Mouse (Mus musculus) heart, adult 9 months (tissue): ENCODE results near the gene Ddi2.

ENCODE experiments used
- DNase-seq, 2 experiments: peaks; one replicate each; pipeline ENCODE4 v3.0.0; 2022; ENCODE audit warnings: low spot score in 2 of 2

The Ddi2 gene

DNA sequence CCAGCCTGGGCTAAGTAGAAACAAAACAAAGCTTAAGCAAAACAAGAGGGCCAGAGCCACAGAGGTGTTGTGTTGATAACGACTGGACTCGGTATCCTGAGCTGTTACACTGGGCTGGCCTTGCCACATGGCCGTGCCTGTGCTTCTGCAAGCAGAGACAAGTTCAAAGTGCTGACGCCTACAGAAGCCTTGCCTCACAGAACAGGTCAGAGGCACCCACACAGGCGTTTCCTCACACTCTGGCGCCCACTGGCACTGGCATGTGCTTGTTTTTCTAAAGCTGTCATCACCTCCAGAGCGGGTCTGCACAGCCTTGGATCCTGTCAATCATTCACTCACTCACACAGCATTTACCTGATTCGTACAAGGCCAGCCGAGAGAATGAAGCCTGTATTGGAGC is 18.6 kb upstream of the Ddi2 start:
- no peak for DNase-seq

GRCm38 (mm10) chr4:141738015-141738414 is 14.8 kb upstream of the Ddi2 start:
- DNase-seq: no peak

DNA sequence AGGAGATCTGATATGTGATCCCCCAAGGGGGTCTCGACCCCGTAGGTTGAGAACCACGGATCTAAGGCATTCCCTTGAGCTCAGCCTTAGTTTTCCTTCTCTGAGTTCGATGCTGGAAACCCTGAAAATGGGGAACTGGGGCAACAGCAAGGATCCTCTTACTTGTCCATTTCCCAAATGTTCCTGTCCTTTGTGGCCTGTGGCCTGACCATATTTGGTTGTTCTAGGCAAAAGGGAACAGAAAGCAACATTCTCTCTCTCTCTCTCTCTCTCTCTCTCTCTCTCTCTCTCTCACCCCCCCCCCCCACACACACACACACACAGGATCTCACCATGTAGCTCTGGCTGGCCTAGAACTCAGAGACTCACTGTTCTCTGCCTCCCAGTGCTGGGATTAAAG is 13.6 kb upstream of the Ddi2 start:
- DNase-seq: no peak

DNA sequence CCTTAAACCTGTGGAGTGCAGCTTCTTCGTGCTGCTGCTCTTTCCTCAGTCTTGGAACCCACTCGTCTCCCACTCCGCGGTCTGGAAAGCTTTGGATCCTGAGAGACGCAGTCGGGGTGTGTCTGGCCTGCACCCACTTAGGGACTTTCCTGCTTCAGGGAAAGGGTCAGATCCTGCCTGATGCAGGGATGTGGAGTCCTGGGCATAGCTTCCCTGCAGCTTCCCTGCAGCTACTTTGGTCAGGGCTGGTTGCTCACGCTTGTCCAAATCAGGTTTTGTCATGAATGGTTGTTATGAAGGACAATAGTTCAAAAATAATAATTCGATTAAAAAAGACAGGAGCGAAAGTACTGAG is 12.0 kb upstream of the Ddi2 start:
- no peak for DNase-seq

GRCm38 (mm10) chr4:141734446-141735205 is 11.4 kb upstream of the Ddi2 start:
- DNase-seq: peak; percentile 92 to 94

DNA sequence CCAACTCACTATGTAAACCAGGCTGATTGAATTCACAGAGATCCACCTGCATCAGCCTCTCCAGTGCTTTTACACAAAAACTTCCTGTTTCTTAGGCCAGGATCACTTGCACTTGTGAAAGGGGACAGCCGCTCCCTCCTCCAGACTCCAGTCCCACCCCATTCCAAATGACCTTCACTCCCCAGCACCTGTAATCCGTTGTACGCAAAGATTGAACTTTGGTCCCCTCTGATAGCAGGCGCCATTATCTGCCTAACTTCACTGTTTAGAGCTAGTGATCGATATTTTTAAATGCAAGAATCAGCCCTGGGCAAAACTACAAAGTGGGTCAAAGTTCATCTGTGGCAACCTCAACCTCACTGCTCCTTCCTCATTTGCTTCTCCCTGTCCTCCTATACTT is 8.5 kb upstream of the Ddi2 start:
- no peak for DNase-seq

DNA sequence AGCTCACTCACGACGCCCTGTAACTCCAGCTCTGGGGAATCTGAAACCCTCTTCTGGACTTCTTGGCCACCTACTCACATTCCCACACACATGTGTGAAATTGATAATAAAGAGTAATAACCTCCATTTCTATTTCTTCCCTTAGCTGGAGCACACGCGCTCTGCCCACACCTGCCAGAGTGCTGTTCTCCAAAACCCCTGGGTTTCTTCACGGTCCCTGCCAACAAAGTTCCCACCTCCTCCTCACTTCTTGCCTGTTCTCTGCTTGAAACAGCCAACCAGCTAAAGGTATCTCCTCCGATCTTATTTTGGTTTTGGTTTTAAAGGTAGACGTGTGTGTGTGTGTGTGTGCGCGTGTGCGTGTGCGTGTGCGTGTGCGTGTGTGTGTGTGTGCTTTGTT is 7.2 kb upstream of the Ddi2 start:
- no peak for DNase-seq

DNA sequence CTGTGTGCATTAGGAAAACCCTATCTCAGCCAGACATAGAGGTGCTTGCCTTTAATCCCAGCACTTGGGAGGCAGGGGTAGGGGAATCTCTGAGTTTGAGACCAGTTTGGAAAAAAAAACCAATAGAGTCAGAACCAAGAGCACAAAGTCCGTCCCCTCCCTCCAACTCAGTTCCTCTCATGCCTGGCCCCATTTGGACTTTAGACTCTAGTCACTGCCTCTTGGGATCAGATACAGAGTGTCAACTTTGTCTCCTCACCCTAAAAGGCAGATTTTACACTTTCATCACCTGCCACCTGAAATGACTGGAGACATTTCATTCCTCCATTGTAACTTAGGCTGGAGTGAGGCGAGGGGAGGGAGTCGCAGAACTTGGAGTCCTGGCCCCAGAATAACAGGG is 6.0 kb upstream of the Ddi2 start:
- no peak for DNase-seq

DNA sequence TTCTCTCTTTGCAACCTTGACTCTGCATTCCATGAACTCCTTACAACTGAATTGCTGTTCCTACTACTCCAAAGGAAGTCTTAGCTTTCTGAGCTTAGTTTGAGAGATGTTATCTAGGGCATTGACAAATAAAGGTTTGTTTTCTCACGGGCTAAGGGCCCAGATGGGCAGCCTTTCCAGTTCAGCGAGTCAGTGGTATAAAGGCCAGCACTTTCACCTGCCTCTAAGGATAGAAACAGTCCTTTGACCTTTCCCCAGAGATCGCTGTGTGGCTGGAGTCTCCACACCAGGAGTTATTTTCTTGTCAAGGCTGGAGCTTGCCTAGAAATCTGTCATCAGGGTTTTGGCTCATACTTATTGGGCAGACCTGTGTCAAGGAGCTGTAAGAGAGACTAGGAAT is 2.5 kb upstream of the Ddi2 start:
- DNase-seq: no peak

- DNase-seq: no peak
These were observed 2.1 kb upstream of the Ddi2 start for GRCm38 (mm10) chr4:141725277-141725676.

GRCm38 (mm10) chr4:141724594-141724993 is 1.4 kb upstream of the Ddi2 start:
- no peak for DNase-seq

DNA sequence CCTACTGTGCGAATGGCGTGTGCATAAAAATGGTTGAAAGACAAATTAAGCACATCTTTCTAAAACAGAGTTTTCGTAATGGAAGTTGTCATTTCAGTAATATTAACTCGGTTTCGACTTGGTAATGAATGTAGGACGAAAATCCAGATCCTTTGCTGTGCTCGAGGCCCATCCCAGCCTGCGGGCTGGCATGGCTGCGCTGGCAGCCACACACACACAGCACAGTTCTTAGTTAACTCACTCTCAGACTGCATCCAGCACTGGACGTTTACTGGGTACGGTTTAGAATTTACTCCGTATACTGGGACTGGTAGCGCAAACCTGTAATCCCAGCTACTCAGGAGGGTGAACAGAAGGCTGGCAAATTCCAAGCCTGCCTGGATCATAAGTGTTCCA is 452 bp upstream of the Ddi2 start:
- DNase-seq: no peak

GRCm38 (mm10) chr4:141721961-141722360 is 1.3 kb downstream of the Ddi2 start:
- no peak for DNase-seq

GRCm38 (mm10) chr4:141720761-141721523 is 2.3 kb downstream of the Ddi2 start:
- DNase-seq: no peak

DNA sequence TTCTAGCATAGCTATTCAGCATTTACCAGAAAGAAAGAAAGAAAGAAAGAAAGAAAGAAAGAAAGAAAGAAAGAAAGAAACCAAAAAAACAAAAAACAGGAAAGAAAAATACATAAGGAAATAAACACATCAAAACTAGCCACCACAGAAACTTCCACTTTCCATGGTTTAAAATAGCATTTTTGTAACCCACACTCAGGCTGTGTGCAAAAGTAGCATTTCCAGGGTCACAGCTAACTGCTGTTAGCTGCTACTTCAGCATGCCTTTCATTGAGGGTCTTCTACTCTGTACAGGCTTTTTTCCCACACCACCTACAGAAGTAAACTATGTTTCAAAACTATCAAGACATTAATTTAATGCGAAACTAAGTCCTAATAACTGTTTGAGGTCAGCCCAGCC is 3.9 kb downstream of the Ddi2 start:
- DNase-seq: no peak

GRCm38 (mm10) chr4:141717633-141718032 is 5.6 kb downstream of the Ddi2 start:
- DNase-seq: no peak

- no peak for DNase-seq
These were observed 8.2 kb downstream of the Ddi2 start for GRCm38 (mm10) chr4:141715027-141715426.

- no peak for DNase-seq
These were observed 9.5 kb downstream of the Ddi2 start for GRCm38 (mm10) chr4:141713598-141714142.

DNA sequence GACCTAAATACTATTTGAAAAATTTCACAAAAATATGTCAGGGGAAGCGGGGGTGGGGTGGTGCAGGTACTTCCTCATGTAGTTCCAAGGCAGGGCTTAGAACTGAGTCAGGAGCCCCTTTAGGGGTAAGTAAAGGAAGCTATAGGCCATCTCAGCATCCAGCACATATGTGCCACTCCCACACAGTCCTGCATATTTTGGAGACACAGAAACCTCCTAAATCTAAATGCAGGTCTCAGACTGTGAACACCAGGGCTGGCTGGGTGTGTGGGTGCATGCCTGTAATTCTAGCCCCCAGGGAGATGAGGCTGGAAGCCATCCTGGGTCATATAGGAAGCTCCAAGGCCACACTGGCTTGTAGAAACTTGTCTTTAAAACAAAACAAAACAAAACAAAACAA is 12.0 kb downstream of the Ddi2 start:
- DNase-seq: no peak

DNA sequence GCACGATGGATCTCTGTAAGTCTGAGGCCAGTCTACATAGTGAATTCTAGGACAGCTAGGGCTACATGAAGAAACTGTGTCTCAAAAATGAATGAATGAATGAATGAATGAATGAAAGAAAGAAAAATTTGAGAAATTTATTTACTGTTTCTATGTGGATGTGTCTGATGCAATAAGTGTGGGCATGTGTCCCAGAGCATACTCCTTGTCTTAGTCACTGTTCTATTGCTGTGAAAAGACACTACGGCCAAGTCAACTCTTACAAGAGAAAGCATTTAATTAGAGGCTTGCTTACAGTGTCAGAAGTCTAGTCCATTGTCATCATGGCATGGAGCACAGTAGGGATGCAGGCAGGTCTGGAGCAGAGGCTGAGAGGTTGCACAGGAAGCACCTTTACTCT is 14.2 kb downstream of the Ddi2 start:
- no peak for DNase-seq

- no peak for DNase-seq
These were observed 15.2 kb downstream of the Ddi2 start for GRCm38 (mm10) chr4:141708005-141708404.

DNA sequence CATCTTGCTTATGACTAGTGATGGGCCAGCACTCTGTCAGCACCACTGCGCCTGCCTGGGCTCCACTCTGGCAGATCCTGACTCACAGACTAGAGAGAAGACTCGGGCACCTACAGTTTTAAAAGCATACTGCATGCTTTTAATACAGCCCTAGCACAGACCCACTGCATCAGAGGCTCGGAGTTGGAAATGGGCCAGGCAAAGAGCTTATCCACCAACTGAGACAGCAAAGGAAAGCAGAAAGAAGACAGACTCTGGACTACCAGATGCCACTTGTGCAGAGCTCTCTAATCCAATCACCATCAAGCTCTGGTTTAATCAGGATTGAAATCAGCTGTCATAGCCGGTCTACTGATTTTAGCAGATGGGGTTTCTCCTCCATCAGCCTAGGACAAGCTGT is 17.9 kb downstream of the Ddi2 start:
- DNase-seq: no peak

DNA sequence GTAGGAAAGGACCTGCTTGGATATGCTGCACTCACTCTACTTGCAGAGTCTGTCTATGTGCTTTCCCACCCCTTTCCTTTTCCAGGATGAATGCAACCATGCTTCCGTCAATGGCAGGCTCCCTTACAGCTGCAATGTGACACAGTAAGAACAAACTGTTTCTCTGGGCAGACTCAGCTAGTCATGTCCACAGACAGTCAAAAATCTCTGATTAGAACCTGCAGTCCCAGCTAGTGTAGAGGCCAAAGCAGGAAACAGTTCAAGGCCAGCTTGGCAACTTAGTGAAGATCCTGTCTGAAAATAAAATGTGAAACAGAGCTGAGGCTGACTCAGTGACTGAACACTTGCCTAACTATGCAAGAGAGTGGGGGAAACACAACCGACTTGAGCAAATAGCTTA is 18.6 kb downstream of the Ddi2 start:
- DNase-seq: peak in 1 of 2 experiments; percentile 66
